Mouse (Mus musculus) yolk sac, embryonic 10.5 days (tissue): ENCODE results near the gene Tmc7.

Experiments used
- DNase-seq: peaks from one replicate; pipeline ENCODE4 v3.0.0-alpha.2; 2017; ENCODE audit warnings: low spot score

The Tmc7 gene

GRCm38 (mm10) chr7:118585856-118586255, 1.3 kb upstream of the Tmc7 start:
- no peak for DNase-seq

- no peak for DNase-seq
Observed at GRCm38 (mm10) chr7:118584926-118585325, 390 bp upstream of the Tmc7 start.

GRCm38 (mm10) chr7:118583821-118584220, 715 bp downstream of the Tmc7 start:
- no peak for DNase-seq

GRCm38 (mm10) chr7:118579938-118580337, 4.6 kb downstream of the Tmc7 start:
- DNase-seq = no peak

- DNase-seq = no peak
Observed at GRCm38 (mm10) chr7:118578269-118578668, 6.3 kb downstream of the Tmc7 start.

GRCm38 (mm10) chr7:118572039-118572438, 12.5 kb downstream of the Tmc7 start:
- DNase-seq = no peak

GRCm38 (mm10) chr7:118571350-118571749, 13.2 kb downstream of the Tmc7 start:
- DNase-seq = no peak

- DNase-seq = no peak
Observed at GRCm38 (mm10) chr7:118569121-118569543, 15.4 kb downstream of the Tmc7 start.

- DNase-seq = no peak
Observed at GRCm38 (mm10) chr7:118554290-118554689, 30.2 kb downstream of the Tmc7 start.

GRCm38 (mm10) chr7:118553881-118554280, 30.7 kb downstream of the Tmc7 start:
- no peak for DNase-seq

GRCm38 (mm10) chr7:118547451-118547850, 37.1 kb downstream of the Tmc7 start:
- DNase-seq = no peak

GRCm38 (mm10) chr7:118544128-118544527, 40.4 kb downstream of the Tmc7 start:
- no peak for DNase-seq

- DNase-seq = no peak
Observed at GRCm38 (mm10) chr7:118535076-118535475, 49.5 kb downstream of the Tmc7 start.

GRCm38 (mm10) chr7:118534326-118534725, 50.2 kb downstream of the Tmc7 start:
- DNase-seq = no peak

GRCm38 (mm10) chr7:118533178-118533578, 51.4 kb downstream of the Tmc7 start, which contains the start of gene Coq7:
Gene Coq7, minus strand, starts transcription at chr7:118533356.
- peak; percentile 98 for DNase-seq

GRCm38 (mm10) chr7:118532519-118533177, 51.9 kb downstream of the Tmc7 start:
- peak; percentile 96 for DNase-seq

- no peak for DNase-seq
Observed at GRCm38 (mm10) chr7:118526967-118527366, 57.6 kb downstream of the Tmc7 start.

GRCm38 (mm10) chr7:118522077-118522476, 62.5 kb downstream of the Tmc7 start:
- no peak for DNase-seq

- no peak for DNase-seq
Observed at GRCm38 (mm10) chr7:118519661-118520060, 64.9 kb downstream of the Tmc7 start.

- peak; percentile 60 for DNase-seq
Observed at GRCm38 (mm10) chr7:118518687-118519086, 65.8 kb downstream of the Tmc7 start.

GRCm38 (mm10) chr7:118517819-118518218, 66.7 kb downstream of the Tmc7 start:
- DNase-seq = peak; percentile 11

- DNase-seq = no peak
Observed at GRCm38 (mm10) chr7:118508556-118508955, 76.0 kb downstream of the Tmc7 start.

GRCm38 (mm10) chr7:118503844-118504243, 80.7 kb downstream of the Tmc7 start:
- DNase-seq = no peak

GRCm38 (mm10) chr7:118502333-118502732, 82.2 kb downstream of the Tmc7 start:
- DNase-seq = no peak
